Mouse (Mus musculus) erythroblast, adult 5-6 weeks (primary cell): ENCODE data around the gene Vmn1r87. TPM values are rescaled to one million over a fixed set of nuclear protein-coding genes. Genes with fewer than 3 reads are reported as not detected.

ENCODE experiments used
- ATAC-seq: replicated peaks from 2 replicates; pipeline ENCODE4 v1.8.0; 2016; ENCODE audit warnings: moderate number of reproducible peaks, mild to moderate bottlenecking, moderate TSS enrichment, inconsistent platforms; ENCODE audit not compliant: poor library complexity, low FRiP score, severe bottlenecking
- total RNA-seq, 2 experiments: library from RNA; stranded (forward) in 1 of 2; stranded (reverse) in 1 of 2; fragments of 150-400 nt in 1 of 2; fragments of 200-764, 138-1000 nt in 1 of 2; gene quantifications; 2 replicates each; pipeline versions ENCODE4 v1.2.3 to v1.2.4; 2015 to 2017; ENCODE audit warnings: low replicate concordance in 2 of 2

The Vmn1r87 gene
- total RNA-seq (2015; ENCODE audit: low replicate concordance) (not detected in 2 replicates), total RNA-seq (2017; ENCODE audit: low replicate concordance) (not detected in 2 replicates)

- ATAC-seq = no peak
Observed at GRCm38 (mm10) chr7:13140057-13140456, at the start of gene Vmn1r87. Gene Vmn1r87, minus strand, starts transcription at chr7:13140157.

- no peak for ATAC-seq
Observed at GRCm38 (mm10) chr7:13159268-13159667, 19.3 kb upstream of the Vmn1r87 start, which contains the start of gene Vmn1r88. Gene Vmn1r88, plus strand, starts transcription at chr7:13159568.

GRCm38 (mm10) chr7:13137340-13137739, 2.6 kb downstream of the Vmn1r87 start:
- ATAC-seq = no peak

- no peak for ATAC-seq
Observed at GRCm38 (mm10) chr7:13131856-13132255, 8.1 kb downstream of the Vmn1r87 start.

GRCm38 (mm10) chr7:13123554-13124153, 16.3 kb downstream of the Vmn1r87 start:
- ATAC-seq = peak; percentile 99

GRCm38 (mm10) chr7:13119817-13120216, 20.1 kb downstream of the Vmn1r87 start, which contains the start of gene Vmn1r86:
Gene Vmn1r86, minus strand, starts transcription at chr7:13119917.
- ATAC-seq = no peak

GRCm38 (mm10) chr7:13095073-13095472, 44.9 kb downstream of the Vmn1r87 start, which contains the start of gene Vmn1r85:
Gene Vmn1r85, minus strand, starts transcription at chr7:13095173.
- no peak for ATAC-seq

Other genes with a start within 250 kb of the Vmn1r87 start
- gene Zscan22, start 242.3 kb downstream of the Vmn1r87 start, total RNA-seq (2015; ENCODE audit: low replicate concordance) = 5.4 and 6.9 TPM in 2 replicates
- 1.0 and 1.1 TPM in 2 replicates for gene Zscan22, start 242.3 kb downstream of the Vmn1r87 start, total RNA-seq (2017; ENCODE audit: low replicate concordance)
- 474 and 662 TPM in 2 replicates for gene Rps5, start 217.9 kb downstream of the Vmn1r87 start, total RNA-seq (2015; ENCODE audit: low replicate concordance)
- gene Rps5, start 217.9 kb downstream of the Vmn1r87 start, total RNA-seq (2017; ENCODE audit: low replicate concordance) = 156 and 203 TPM in 2 replicates
- not detected in 2 replicates for gene Rnf225, start 212.7 kb downstream of the Vmn1r87 start, total RNA-seq (2015; ENCODE audit: low replicate concordance)
- gene Rnf225, start 212.7 kb downstream of the Vmn1r87 start, total RNA-seq (2017; ENCODE audit: low replicate concordance) = not detected in 2 replicates
- gene Zfp324, start 174.3 kb downstream of the Vmn1r87 start, total RNA-seq (2015; ENCODE audit: low replicate concordance) = 2.1 and 2.3 TPM in 2 replicates
- 2.1 and 2.5 TPM in 2 replicates for gene Zfp324, start 174.3 kb downstream of the Vmn1r87 start, total RNA-seq (2017; ENCODE audit: low replicate concordance)
- 1.3 TPM in 1 of 2 replicates, not detected in the other for gene Zfp446, start 162.3 kb downstream of the Vmn1r87 start, total RNA-seq (2015; ENCODE audit: low replicate concordance)
- gene Zfp446, start 162.3 kb downstream of the Vmn1r87 start, total RNA-seq (2017; ENCODE audit: low replicate concordance) = 0.51 and 1.3 TPM in 2 replicates
- not detected in 2 replicates for gene Slc27a5, start 142.0 kb downstream of the Vmn1r87 start, total RNA-seq (2015; ENCODE audit: low replicate concordance)
- gene Slc27a5, start 142.0 kb downstream of the Vmn1r87 start, total RNA-seq (2017; ENCODE audit: low replicate concordance) = not detected in 2 replicates
- gene Trim28, start 141.0 kb downstream of the Vmn1r87 start, total RNA-seq (2015; ENCODE audit: low replicate concordance) = 209 and 235 TPM in 2 replicates
- 226 and 257 TPM in 2 replicates for gene Trim28, start 141.0 kb downstream of the Vmn1r87 start, total RNA-seq (2017; ENCODE audit: low replicate concordance)
- 2.7 and 8.2 TPM in 2 replicates for gene Zbtb45, start 130.1 kb downstream of the Vmn1r87 start, total RNA-seq (2015; ENCODE audit: low replicate concordance)
- gene Zbtb45, start 130.1 kb downstream of the Vmn1r87 start, total RNA-seq (2017; ENCODE audit: low replicate concordance) = 21.2 and 23.4 TPM in 2 replicates
- gene Chmp2a, start 105.3 kb downstream of the Vmn1r87 start, total RNA-seq (2015; ENCODE audit: low replicate concordance) = 97.4 and 99.3 TPM in 2 replicates
- 144 and 170 TPM in 2 replicates for gene Chmp2a, start 105.3 kb downstream of the Vmn1r87 start, total RNA-seq (2017; ENCODE audit: low replicate concordance)
- 45.0 and 92.0 TPM in 2 replicates for gene Ube2m, start 101.9 kb downstream of the Vmn1r87 start, total RNA-seq (2015; ENCODE audit: low replicate concordance)
- 32.8 and 112 TPM in 2 replicates for gene Ube2m, start 101.9 kb downstream of the Vmn1r87 start, total RNA-seq (2017; ENCODE audit: low replicate concordance)
- gene Mzf1, start 85.4 kb downstream of the Vmn1r87 start, total RNA-seq (2015; ENCODE audit: low replicate concordance) = not detected in 2 replicates
- gene Mzf1, start 85.4 kb downstream of the Vmn1r87 start, total RNA-seq (2017; ENCODE audit: low replicate concordance) = 0.56 TPM in 1 of 2 replicates, not detected in the other
- gene Vmn1r85, start 45.0 kb downstream of the Vmn1r87 start, total RNA-seq (2015; ENCODE audit: low replicate concordance) = not detected in 2 replicates
- not detected in 2 replicates for gene Vmn1r85, start 45.0 kb downstream of the Vmn1r87 start, total RNA-seq (2017; ENCODE audit: low replicate concordance)
- not detected in 2 replicates for gene Vmn1r86, start 20.2 kb downstream of the Vmn1r87 start, total RNA-seq (2015; ENCODE audit: low replicate concordance)
- 0.28 TPM in 1 of 2 replicates, not detected in the other for gene Vmn1r86, start 20.2 kb downstream of the Vmn1r87 start, total RNA-seq (2017; ENCODE audit: low replicate concordance)
- not detected in 2 replicates for gene Vmn1r88, start 19.4 kb upstream of the Vmn1r87 start, total RNA-seq (2015; ENCODE audit: low replicate concordance)
- gene Vmn1r88, start 19.4 kb upstream of the Vmn1r87 start, total RNA-seq (2017; ENCODE audit: low replicate concordance) = not detected in 2 replicates
- gene Vmn1r89, start 72.9 kb upstream of the Vmn1r87 start, total RNA-seq (2015; ENCODE audit: low replicate concordance) = not detected in 2 replicates
- not detected in 2 replicates for gene Vmn1r89, start 72.9 kb upstream of the Vmn1r87 start, total RNA-seq (2017; ENCODE audit: low replicate concordance)
- 30.4 and 52.9 TPM in 2 replicates for gene Lig1, start 137.1 kb upstream of the Vmn1r87 start, total RNA-seq (2015; ENCODE audit: low replicate concordance)
- 62.7 and 99.9 TPM in 2 replicates for gene Lig1, start 137.1 kb upstream of the Vmn1r87 start, total RNA-seq (2017; ENCODE audit: low replicate concordance)
- gene Zswim9, start 138.6 kb upstream of the Vmn1r87 start, total RNA-seq (2015; ENCODE audit: low replicate concordance) = 0.21 and 3.1 TPM in 2 replicates
- 2.1 and 2.2 TPM in 2 replicates for gene Zswim9, start 138.6 kb upstream of the Vmn1r87 start, total RNA-seq (2017; ENCODE audit: low replicate concordance)
- 0.96 and 6.1 TPM in 2 replicates for gene Pla2g4c, start 184.5 kb upstream of the Vmn1r87 start, total RNA-seq (2015; ENCODE audit: low replicate concordance)
- gene Pla2g4c, start 184.5 kb upstream of the Vmn1r87 start, total RNA-seq (2017; ENCODE audit: low replicate concordance) = 5.0 and 8.9 TPM in 2 replicates